Mouse (Mus musculus) testis, adult 2 months (tissue): ENCODE data around the gene Spata3. TPM values are rescaled to one million over a fixed set of nuclear protein-coding genes. Genes with fewer than 3 reads are reported as not detected.
A peak's percentile ranks its signal among the peaks of the same experiment; 100 is the strongest.

ENCODE experiments used
- H3K27ac ChIP-seq: fragments of 200-500 bp; 2 replicates; pipeline ENCODE4 v1.5.1; 2012; ENCODE audit warnings: low read depth, low read length; ENCODE audit not compliant: control insufficient read depth, insufficient read depth
- H3K27me3 ChIP-seq: fragments of 200-500 bp; 2 replicates; pipeline ENCODE4 v1.6.1; 2012; ENCODE audit warnings: mild to moderate bottlenecking, low read length, moderate library complexity; ENCODE audit not compliant: control insufficient read depth, insufficient read depth
- H3K36me3 ChIP-seq: fragments of 200-500 bp; 2 replicates; pipeline ENCODE4 v1.6.1; 2012; ENCODE audit warnings: mild to moderate bottlenecking, low read length; ENCODE audit not compliant: control insufficient read depth, insufficient read depth
- H3K4me1 ChIP-seq: fragments of 200-500 bp; 2 replicates; pipeline ENCODE4 v1.6.1; 2012; ENCODE audit warnings: low read length; ENCODE audit not compliant: control insufficient read depth, insufficient read depth
- H3K4me3 ChIP-seq: fragments of 200-500 bp; 2 replicates; pipeline ENCODE4 v1.5.1; 2012; ENCODE audit warnings: low read depth, mild to moderate bottlenecking, low read length, moderate library complexity, mixed read lengths; ENCODE audit not compliant: control insufficient read depth
- CTCF ChIP-seq: fragments of 200-500 bp; IDR thresholded peaks from 2 replicates; pipeline ENCODE4 v1.5.1; 2012; ENCODE audit warnings: low read depth, mild to moderate bottlenecking, inconsistent platforms, low read length, moderate library complexity; ENCODE audit not compliant: control insufficient read depth, insufficient read depth, insufficient replicate concordance
- POLR2A ChIP-seq: fragments of 200-500 bp; IDR thresholded peaks from 2 replicates; pipeline ENCODE4 v1.6.1; 2012; ENCODE audit warnings: low read depth, mild to moderate bottlenecking, inconsistent platforms, low read length, moderate library complexity; ENCODE audit not compliant: control insufficient read depth
- polyA plus RNA-seq: library from polyadenylated mRNA; depleted of rRNA; stranded (reverse); fragments of >200 nt; gene quantifications from 2 replicates; pipeline ENCODE4 v1.2.3, GENCODE M21; 2012

Gene Spata3
- polyA plus RNA-seq, 1 experiment: 1,457 TPM

DNA sequence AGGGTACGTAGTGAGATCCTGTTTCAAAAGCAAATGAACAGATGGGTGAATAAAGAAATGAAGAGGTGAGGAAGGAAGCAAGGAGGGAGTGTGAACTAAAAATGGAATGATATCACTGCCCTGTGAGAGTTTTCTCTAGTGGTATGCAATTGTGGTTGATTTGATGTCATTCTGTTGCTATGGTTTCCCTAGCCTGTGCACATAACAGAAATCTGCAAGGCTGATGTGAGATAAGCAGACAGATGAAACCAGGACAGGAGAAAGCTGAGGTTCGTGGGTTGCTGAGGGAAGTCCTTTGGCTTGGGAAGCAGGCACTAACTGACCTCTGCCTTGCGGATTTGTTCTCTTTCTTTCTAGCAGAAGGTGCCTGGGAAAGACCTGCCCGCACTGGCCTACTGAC, 31.6 kb downstream of the Spata3 start:
- H3K27ac ChIP-seq: no peak overlapping the region
- no peak overlapping the region for H3K4me3 ChIP-seq
- no peaks in the 10 kb centered on the region for H3K36me3 ChIP-seq
- H3K4me1 ChIP-seq: peaks cover 22% of the 10 kb centered on the region
- H3K27me3 ChIP-seq: no peaks in the 10 kb centered on the region; the same call in 1 of the 2 replicates
- TF ChIP-seq POLR2A: no peak
- TF ChIP-seq CTCF: no peak

DNA sequence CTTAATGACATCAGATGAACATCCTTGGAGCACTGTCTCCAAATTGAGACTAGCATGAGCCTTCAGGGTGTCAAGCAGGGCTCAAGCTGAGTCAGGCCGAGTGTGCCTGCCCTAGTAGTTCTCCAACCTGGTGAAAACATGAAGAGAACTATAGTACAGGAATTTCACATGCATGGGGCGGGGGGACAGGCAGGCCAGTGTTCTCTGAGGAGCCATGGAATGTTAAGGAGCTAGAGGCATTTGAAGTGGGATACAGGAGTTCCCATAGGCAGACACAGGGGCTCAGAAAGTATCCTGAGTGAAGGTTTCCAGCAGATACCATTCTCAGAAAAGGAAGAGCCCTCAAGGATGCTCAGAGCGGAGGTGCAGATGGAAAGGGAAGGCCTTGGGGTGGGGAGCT, 32.1 kb downstream of the Spata3 start:
- no peaks in the 10 kb centered on the region for H3K36me3 ChIP-seq
- no peaks in the 10 kb centered on the region; the same call in 1 of the 2 replicates for H3K27me3 ChIP-seq
- H3K27ac ChIP-seq: no peak overlapping the region
- H3K4me3 ChIP-seq: no peak overlapping the region
- H3K4me1 ChIP-seq: peaks cover 22% of the 10 kb centered on the region
- no peak for TF ChIP-seq CTCF
- no peak for TF ChIP-seq POLR2A

DNA sequence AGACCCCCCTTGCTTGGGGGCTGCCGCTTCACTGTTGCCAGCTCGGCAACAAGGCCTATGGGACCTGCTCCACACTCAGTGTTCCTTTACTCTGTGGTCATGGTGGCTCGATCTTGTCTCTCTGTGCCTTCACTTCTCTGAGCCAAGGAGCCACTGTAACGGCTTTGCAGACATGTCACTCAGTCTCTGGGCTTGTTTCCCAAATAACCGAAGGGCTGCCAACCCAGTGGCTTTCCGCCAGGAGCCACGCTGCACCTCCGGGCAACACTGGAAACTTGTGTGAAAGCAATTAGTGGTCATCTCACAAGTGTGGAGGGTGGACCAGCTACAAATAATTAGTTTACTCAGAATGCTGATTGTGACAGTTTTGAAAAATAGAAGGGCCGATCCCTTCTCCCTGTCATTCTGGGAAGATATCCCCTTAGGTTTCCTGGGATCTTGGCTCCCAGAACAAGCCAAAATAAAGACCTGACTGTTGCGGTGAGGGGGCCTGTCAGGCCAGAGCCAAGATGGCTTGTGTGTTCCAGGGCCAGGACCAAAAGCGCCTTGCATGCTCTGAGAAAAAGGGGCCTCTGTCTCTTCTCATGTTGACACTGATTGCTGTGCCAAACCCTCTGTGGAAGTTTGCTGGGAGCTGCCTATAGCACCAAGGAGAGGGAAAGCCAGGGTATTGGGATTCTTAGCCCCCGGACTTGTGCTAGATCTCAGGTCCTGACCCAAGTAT, 36.7 kb downstream of the Spata3 start:
- no peak for TF ChIP-seq CTCF
- no peak for TF ChIP-seq POLR2A
- no peak overlapping the region for H3K4me3 ChIP-seq
- H3K27me3 ChIP-seq: no peaks in the 10 kb centered on the region
- H3K36me3 ChIP-seq: no peaks in the 10 kb centered on the region
- H3K4me1 ChIP-seq: peaks cover 3% of the 10 kb centered on the region; the same call in 1 of the 2 replicates
- no peak overlapping the region for H3K27ac ChIP-seq

DNA sequence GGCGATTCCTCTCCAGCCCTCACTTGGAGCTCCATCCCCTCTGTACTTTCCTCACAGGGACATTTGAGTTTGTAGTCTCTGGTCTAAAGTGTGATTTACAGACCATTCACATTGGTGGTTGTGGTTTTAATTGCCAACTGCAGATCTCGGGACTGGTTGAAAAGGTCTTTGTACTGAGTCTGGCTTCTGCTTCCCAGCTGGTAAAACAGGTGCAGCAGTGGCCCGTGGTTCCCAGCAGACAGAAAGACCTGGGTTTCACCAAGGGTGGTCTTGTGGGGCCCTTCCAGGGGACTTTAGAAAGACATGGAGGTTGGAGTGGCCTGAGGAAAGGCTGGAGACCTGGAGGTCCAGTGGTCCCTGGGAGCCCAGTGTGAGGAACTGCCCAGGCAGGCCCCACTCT, 38.3 kb downstream of the Spata3 start:
- Histone ChIP-seq H3K4me3 (no peak overlapping the region), H3K27me3 (no peaks in the 10 kb centered on the region), H3K27ac (no peak overlapping the region), H3K4me1 (no peaks in the 10 kb centered on the region), H3K36me3 (no peaks in the 10 kb centered on the region)
- TF ChIP-seq CTCF (no peak), POLR2A (no peak)

DNA sequence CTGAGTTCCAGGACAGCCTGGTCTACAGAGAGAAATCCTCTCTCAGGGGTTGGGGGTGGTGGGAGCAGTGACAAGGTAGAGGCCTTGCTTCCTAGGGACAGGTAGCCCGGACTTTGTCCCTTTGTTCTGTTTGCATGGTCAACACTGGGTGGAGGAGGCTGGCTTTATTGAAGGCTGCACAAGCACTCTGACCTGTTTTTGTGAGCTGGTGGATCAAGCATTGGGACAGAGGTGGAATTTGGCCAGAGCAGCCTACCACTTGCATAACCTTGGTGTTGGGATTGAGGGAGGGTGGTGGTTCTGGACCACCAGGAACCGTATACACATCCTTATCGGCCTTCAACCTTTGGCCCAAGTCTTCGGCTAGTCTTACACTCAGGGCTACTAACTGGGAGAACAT, 39.7 kb downstream of the Spata3 start:
- H3K27ac ChIP-seq: no peak overlapping the region
- no peaks in the 10 kb centered on the region for H3K36me3 ChIP-seq
- no peak overlapping the region for H3K4me3 ChIP-seq
- no peaks in the 10 kb centered on the region for H3K27me3 ChIP-seq
- TF ChIP-seq POLR2A (no peak), CTCF (no peak)
- H3K4me1 ChIP-seq: no peaks in the 10 kb centered on the region

DNA sequence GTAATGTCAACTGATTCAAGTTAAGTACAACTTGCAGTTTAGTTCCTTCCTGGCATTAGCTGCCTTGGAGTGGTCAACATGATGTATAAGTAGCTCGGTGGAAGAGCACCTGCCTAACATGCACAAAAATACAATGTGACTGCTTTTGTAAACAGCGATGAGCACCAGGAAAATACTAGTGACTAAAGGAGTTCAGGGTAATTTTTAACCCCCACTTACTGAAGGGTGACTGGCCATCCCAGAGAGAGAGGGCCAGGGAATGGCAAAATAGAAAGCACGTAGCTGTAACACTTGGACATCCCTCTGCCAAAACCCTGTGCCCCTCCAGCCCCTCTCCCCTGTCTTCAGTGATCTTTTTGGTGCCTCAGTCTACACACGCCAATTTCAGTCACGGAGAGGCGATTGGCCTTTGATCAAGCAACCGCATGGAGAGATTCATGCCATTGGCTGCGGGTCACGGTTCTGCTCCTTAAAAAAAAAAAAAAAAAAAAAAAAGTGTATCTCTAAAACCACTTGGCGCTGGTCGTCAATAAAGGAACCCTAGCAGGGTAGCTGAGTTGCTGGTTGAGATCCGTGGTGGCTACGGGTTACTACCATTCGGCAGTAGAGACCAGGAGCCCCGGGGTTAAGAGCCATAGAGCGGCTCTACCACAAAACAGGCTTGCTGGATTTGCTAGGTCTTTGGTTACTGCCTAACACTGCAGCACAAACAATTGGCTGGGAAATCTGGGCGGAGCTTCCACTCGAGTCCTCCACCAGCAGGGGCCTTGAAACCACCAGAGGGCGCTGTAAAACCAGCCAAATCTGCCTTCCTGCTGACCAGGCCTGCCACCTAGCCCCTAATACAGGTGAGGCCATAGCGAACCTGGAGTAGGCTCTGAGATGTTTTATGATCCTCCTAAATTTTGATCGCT, 42.5 kb downstream of the Spata3 start:
- Histone ChIP-seq H3K36me3 (no peaks in the 10 kb centered on the region), H3K4me3 (peak overlapping the region; percentile 47), H3K27me3 (no peaks in the 10 kb centered on the region), H3K27ac (no peak overlapping the region), H3K4me1 (peaks cover 3% of the 10 kb centered on the region; the same call in 1 of the 2 replicates)
- TF ChIP-seq CTCF (peak; percentile 83), POLR2A (no peak)

DNA sequence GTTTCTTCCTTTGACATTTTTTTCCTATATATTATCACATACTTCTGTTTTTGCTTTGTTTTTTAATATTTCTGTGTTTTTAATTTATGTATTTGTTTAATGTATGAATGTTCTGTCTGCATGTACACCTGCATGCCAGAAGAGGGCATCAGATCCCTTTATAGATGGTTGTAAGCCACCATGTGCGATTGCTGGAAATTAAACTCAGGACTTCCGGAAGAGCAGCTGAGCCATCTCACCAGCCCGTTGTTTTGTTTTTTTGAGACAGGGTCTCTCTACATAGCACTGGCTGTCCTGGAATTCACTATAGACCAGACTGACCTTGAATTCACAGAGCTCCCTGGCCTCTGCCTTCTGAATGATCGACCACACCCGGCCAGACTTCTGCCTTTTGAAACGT, 45.9 kb downstream of the Spata3 start:
- Histone ChIP-seq H3K27me3 (no peaks in the 10 kb centered on the region), H3K4me3 (no peak overlapping the region), H3K36me3 (no peaks in the 10 kb centered on the region), H3K4me1 (peaks cover 7% of the 10 kb centered on the region), H3K27ac (no peak overlapping the region)
- TF ChIP-seq CTCF (no peak), POLR2A (no peak)
